Mouse (Mus musculus): ENCODE measurements around the gene Jmjd1c. TPM values are rescaled to one million over a fixed set of nuclear protein-coding genes. Genes with fewer than 3 reads are reported as not detected.

The Jmjd1c gene
- polyA plus RNA-seq, 1 experiment from 2014 or later = 46.9 TPM

- peak overlapping the region; percentile 66 for H3K9ac ChIP-seq (replicated peaks; ENCODE audit: low read length)
- peak overlapping the region; percentile 89 for H3K27ac ChIP-seq (replicated peaks; ENCODE audit: low read depth, low read length)
- DNase-seq (ENCODE audit: low spot score) (peak; percentile 84), ATAC-seq (replicated peaks; ENCODE audit: insufficient number of reproducible peaks, low FRiP score, low TSS enrichment, low read depth) (peak; percentile 94)
- no peaks in the 10 kb centered on the region; the same call in 1 of the 2 replicates for H3K4me1 ChIP-seq (ENCODE audit: control insufficient read depth, insufficient read depth, low read length)
- peak overlapping the region; percentile 48 for H3K4me3 ChIP-seq (ENCODE audit: low read depth, low read length)
- H3K9me3 ChIP-seq (replicated peaks; ENCODE audit: control insufficient read depth, low read length) = no peaks in the 10 kb centered on the region
- no peaks in the 10 kb centered on the region for H3K27me3 ChIP-seq (ENCODE audit: control insufficient read depth, insufficient read depth, low read length)
- WGBS = 0% methylated on average over 23 of the region's 23 CpGs
- H3K4me2 ChIP-seq (ENCODE audit: low read depth, low read length) = peak overlapping the region; percentile 51
- no peaks in the 10 kb centered on the region for H3K36me3 ChIP-seq (replicated peaks; ENCODE audit: control insufficient read depth, insufficient read depth, low read depth, low read length)
These were observed 89.7 kb downstream of the Jmjd1c start for GRCm38 (mm10) chr10:67185491-67186081.

GRCm38 (mm10) chr10:67186489-67186888 is 90.6 kb downstream of the Jmjd1c start:
- no peak overlapping the region for H3K9ac ChIP-seq (replicated peaks; ENCODE audit: low read length)
- peak overlapping the region; percentile 48 for H3K4me3 ChIP-seq (ENCODE audit: low read depth, low read length)
- H3K27me3 ChIP-seq (ENCODE audit: control insufficient read depth, insufficient read depth, low read length) = no peaks in the 10 kb centered on the region
- peak overlapping the region; percentile 49 for H3K4me2 ChIP-seq (ENCODE audit: low read depth, low read length)
- no peak overlapping the region for H3K27ac ChIP-seq (replicated peaks; ENCODE audit: low read depth, low read length)
- no peaks in the 10 kb centered on the region; the same call in 1 of the 2 replicates for H3K4me1 ChIP-seq (ENCODE audit: control insufficient read depth, insufficient read depth, low read length)
- H3K36me3 ChIP-seq (replicated peaks; ENCODE audit: control insufficient read depth, insufficient read depth, low read depth, low read length) = no peaks in the 10 kb centered on the region
- no peaks in the 10 kb centered on the region for H3K9me3 ChIP-seq (replicated peaks; ENCODE audit: control insufficient read depth, low read length)
- DNase-seq (ENCODE audit: low spot score) (peak; percentile 40), ATAC-seq (replicated peaks; ENCODE audit: insufficient number of reproducible peaks, low FRiP score, low TSS enrichment, low read depth) (no peak)

GRCm38 (mm10) chr10:67187001-67187453 is 91.1 kb downstream of the Jmjd1c start:
- Histone ChIP-seq H3K9me3 (replicated peaks; ENCODE audit: control insufficient read depth, low read length) (no peaks in the 10 kb centered on the region), H3K27me3 (ENCODE audit: control insufficient read depth, insufficient read depth, low read length) (no peaks in the 10 kb centered on the region), H3K4me1 (ENCODE audit: control insufficient read depth, insufficient read depth, low read length) (no peaks in the 10 kb centered on the region; the same call in 1 of the 2 replicates), H3K36me3 (replicated peaks; ENCODE audit: control insufficient read depth, insufficient read depth, low read depth, low read length) (no peaks in the 10 kb centered on the region), H3K4me2 (ENCODE audit: low read depth, low read length) (peak overlapping the region; percentile 49), H3K27ac (replicated peaks; ENCODE audit: low read depth, low read length) (peak overlapping the region; percentile 41; the same call in 1 of the 2 replicates), H3K4me3 (ENCODE audit: low read depth, low read length) (peak overlapping the region; percentile 48), H3K9ac (replicated peaks; ENCODE audit: low read length) (peak overlapping the region; percentile 56; the same call in 1 of the 2 replicates)
- WGBS = 2% methylated on average over 5 of the region's 5 CpGs
- ATAC-seq (replicated peaks; ENCODE audit: insufficient number of reproducible peaks, low FRiP score, low TSS enrichment, low read depth) (no peak), DNase-seq (ENCODE audit: low spot score) (peak; percentile 54)

GRCm38 (mm10) chr10:67187952-67188351 is 92.0 kb downstream of the Jmjd1c start:
- DNase-seq (ENCODE audit: low spot score) (no peak), ATAC-seq (replicated peaks; ENCODE audit: insufficient number of reproducible peaks, low FRiP score, low TSS enrichment, low read depth) (no peak)
- Histone ChIP-seq H3K4me2 (ENCODE audit: low read depth, low read length) (peak overlapping the region; percentile 49), H3K27me3 (ENCODE audit: control insufficient read depth, insufficient read depth, low read length) (no peaks in the 10 kb centered on the region), H3K9ac (replicated peaks; ENCODE audit: low read length) (no peak overlapping the region), H3K4me3 (ENCODE audit: low read depth, low read length) (peak overlapping the region; percentile 48; the same call in 1 of the 2 replicates), H3K36me3 (replicated peaks; ENCODE audit: control insufficient read depth, insufficient read depth, low read depth, low read length) (peaks cover 3% of the 10 kb centered on the region), H3K9me3 (replicated peaks; ENCODE audit: control insufficient read depth, low read length) (no peaks in the 10 kb centered on the region), H3K27ac (replicated peaks; ENCODE audit: low read depth, low read length) (no peak overlapping the region), H3K4me1 (ENCODE audit: control insufficient read depth, insufficient read depth, low read length) (no peaks in the 10 kb centered on the region)
- 83% methylated on average over 2 of the region's 2 CpGs for WGBS

GRCm38 (mm10) chr10:67189057-67189456 is 93.1 kb downstream of the Jmjd1c start:
- ATAC-seq (replicated peaks; ENCODE audit: insufficient number of reproducible peaks, low FRiP score, low TSS enrichment, low read depth) (no peak), DNase-seq (ENCODE audit: low spot score) (no peak)
- no peak overlapping the region for H3K4me2 ChIP-seq (ENCODE audit: low read depth, low read length)
- H3K4me3 ChIP-seq (ENCODE audit: low read depth, low read length) = no peak overlapping the region
- no peaks in the 10 kb centered on the region for H3K27me3 ChIP-seq (ENCODE audit: control insufficient read depth, insufficient read depth, low read length)
- H3K27ac ChIP-seq (replicated peaks; ENCODE audit: low read depth, low read length) = no peak overlapping the region
- H3K9me3 ChIP-seq (replicated peaks; ENCODE audit: control insufficient read depth, low read length) = no peaks in the 10 kb centered on the region
- no peaks in the 10 kb centered on the region for H3K4me1 ChIP-seq (ENCODE audit: control insufficient read depth, insufficient read depth, low read length)
- no peak overlapping the region for H3K9ac ChIP-seq (replicated peaks; ENCODE audit: low read length)
- peaks cover 3% of the 10 kb centered on the region for H3K36me3 ChIP-seq (replicated peaks; ENCODE audit: control insufficient read depth, insufficient read depth, low read depth, low read length)

GRCm38 (mm10) chr10:67190261-67190660 is 94.3 kb downstream of the Jmjd1c start:
- Histone ChIP-seq H3K27ac (replicated peaks; ENCODE audit: low read depth, low read length) (no peak overlapping the region), H3K27me3 (ENCODE audit: control insufficient read depth, insufficient read depth, low read length) (no peaks in the 10 kb centered on the region), H3K36me3 (replicated peaks; ENCODE audit: control insufficient read depth, insufficient read depth, low read depth, low read length) (peaks cover 3% of the 10 kb centered on the region), H3K9me3 (replicated peaks; ENCODE audit: control insufficient read depth, low read length) (no peaks in the 10 kb centered on the region), H3K9ac (replicated peaks; ENCODE audit: low read length) (no peak overlapping the region), H3K4me3 (ENCODE audit: low read depth, low read length) (no peak overlapping the region), H3K4me2 (ENCODE audit: low read depth, low read length) (no peak overlapping the region), H3K4me1 (ENCODE audit: control insufficient read depth, insufficient read depth, low read length) (no peaks in the 10 kb centered on the region)
- DNase-seq (ENCODE audit: low spot score) (no peak), ATAC-seq (replicated peaks; ENCODE audit: insufficient number of reproducible peaks, low FRiP score, low TSS enrichment, low read depth) (no peak)
- WGBS = 78% methylated on average over 1 of the region's 1 CpGs

- no peaks in the 10 kb centered on the region for H3K27me3 ChIP-seq (ENCODE audit: control insufficient read depth, insufficient read depth, low read length)
- H3K36me3 ChIP-seq (replicated peaks; ENCODE audit: control insufficient read depth, insufficient read depth, low read depth, low read length) = peaks cover 3% of the 10 kb centered on the region
- H3K4me1 ChIP-seq (ENCODE audit: control insufficient read depth, insufficient read depth, low read length) = no peaks in the 10 kb centered on the region
- 91% methylated on average over 3 of the region's 3 CpGs for WGBS
- H3K9ac ChIP-seq (replicated peaks; ENCODE audit: low read length) = no peak overlapping the region
- ATAC-seq (replicated peaks; ENCODE audit: insufficient number of reproducible peaks, low FRiP score, low TSS enrichment, low read depth) (no peak), DNase-seq (ENCODE audit: low spot score) (no peak)
- H3K9me3 ChIP-seq (replicated peaks; ENCODE audit: control insufficient read depth, low read length) = no peaks in the 10 kb centered on the region
- no peak overlapping the region for H3K27ac ChIP-seq (replicated peaks; ENCODE audit: low read depth, low read length)
- H3K4me2 ChIP-seq (ENCODE audit: low read depth, low read length) = no peak overlapping the region
- H3K4me3 ChIP-seq (ENCODE audit: low read depth, low read length) = no peak overlapping the region
These were observed 96.4 kb downstream of the Jmjd1c start for GRCm38 (mm10) chr10:67192366-67192765.

GRCm38 (mm10) chr10:67193003-67193652 is 97.2 kb downstream of the Jmjd1c start:
- 69% methylated on average over 3 of the region's 3 CpGs for WGBS

More at GRCm38 (mm10) chr10:67193003-67193652, 97.2 kb downstream of the Jmjd1c start:
- H3K9me3 ChIP-seq (replicated peaks; ENCODE audit: control insufficient read depth, low read length) = no peaks in the 10 kb centered on the region
- H3K27ac ChIP-seq (replicated peaks; ENCODE audit: low read depth, low read length) = no peak overlapping the region
- ATAC-seq (replicated peaks; ENCODE audit: insufficient number of reproducible peaks, low FRiP score, low TSS enrichment, low read depth) = no peak
- no peak overlapping the region for H3K4me2 ChIP-seq (ENCODE audit: low read depth, low read length)
- no peaks in the 10 kb centered on the region for H3K27me3 ChIP-seq (ENCODE audit: control insufficient read depth, insufficient read depth, low read length)
- no peak overlapping the region for H3K4me3 ChIP-seq (ENCODE audit: low read depth, low read length)
- no peaks in the 10 kb centered on the region for H3K4me1 ChIP-seq (ENCODE audit: control insufficient read depth, insufficient read depth, low read length)
- peaks cover 3% of the 10 kb centered on the region for H3K36me3 ChIP-seq (replicated peaks; ENCODE audit: control insufficient read depth, insufficient read depth, low read depth, low read length)
- H3K9ac ChIP-seq (replicated peaks; ENCODE audit: low read length) = no peak overlapping the region
- no peak for DNase-seq (ENCODE audit: low spot score)

Data from embryonic facial prominence, embryonic 11.5 days (tissue).